Mouse (Mus musculus): Measurements from ENCODE around the gene Eif3b. TPM values are rescaled to one million over a fixed set of nuclear protein-coding genes. Genes with fewer than 3 reads are reported as not detected.
A peak's percentile ranks its signal among the peaks of the same experiment; 100 is the strongest.

Eif3b gene
- 73.5 and 76.0 TPM in 2 replicates for polyA plus RNA-seq (2012; rRNA removed)

GRCm38 (mm10) chr5:140418489-140419441, at the start of gene Eif3b:
TSS of gene Eif3b (plus strand) at chr5:140419328.
- Histone ChIP-seq H3K27me3 (replicated peaks; ENCODE audit: control insufficient read depth, insufficient read depth, low read length) (no peaks in the 10 kb centered on the region), H3K27ac (ENCODE audit: insufficient read depth, low read depth, low read length) (peak within 1 kb of the TSS; percentile 80), H3K36me3 (ENCODE audit: control insufficient read depth, insufficient read depth, low read length) (no peaks in the 10 kb centered on the region), H3K4me1 (ENCODE audit: control insufficient read depth, insufficient read depth, low read length) (peaks cover 11% of the 10 kb centered on the region), H3K4me3 (ENCODE audit: insufficient read depth, low read depth, low read length) (peak within 1 kb of the TSS; percentile 98)
- TF ChIP-seq POLR2A (IDR thresholded peaks at IDR 0.05; ENCODE audit: low read depth, low read length): peak; percentile 59
- 0 out of 2 replicates have a peak, but pooled peaks have one; percentile 0 for TF ChIP-seq CTCF (conservative IDR thresholded peaks at IDR 0.05; ENCODE audit: insufficient read depth, insufficient read length, low read depth, low read length)
- WGBS: under 1% methylated on average over 65 of the region's 65 CpGs
- DNase-seq: peak; percentile 93

- H3K27ac ChIP-seq (ENCODE audit: insufficient read depth, low read depth, low read length): peak overlapping the region; percentile 85
- peaks cover 29% of the 10 kb centered on the region for H3K4me1 ChIP-seq (ENCODE audit: control insufficient read depth, insufficient read depth, low read length)
- DNase-seq: no peak
- H3K4me3 ChIP-seq (ENCODE audit: insufficient read depth, low read depth, low read length): no peak overlapping the region
- TF ChIP-seq CTCF (conservative IDR thresholded peaks at IDR 0.05; ENCODE audit: insufficient read depth, insufficient read length, low read depth, low read length) (no peak), POLR2A (IDR thresholded peaks at IDR 0.05; ENCODE audit: low read depth, low read length) (no peak)
- H3K36me3 ChIP-seq (ENCODE audit: control insufficient read depth, insufficient read depth, low read length): no peaks in the 10 kb centered on the region
- no peaks in the 10 kb centered on the region for H3K27me3 ChIP-seq (replicated peaks; ENCODE audit: control insufficient read depth, insufficient read depth, low read length)
- WGBS: 44% methylated on average over 2 of the region's 2 CpGs
Measured at GRCm38 (mm10) chr5:140369466-140369865, 49.7 kb upstream of the Eif3b start.

- Histone ChIP-seq H3K27ac (ENCODE audit: insufficient read depth, low read depth, low read length) (peak overlapping the region; percentile 85), H3K36me3 (ENCODE audit: control insufficient read depth, insufficient read depth, low read length) (no peaks in the 10 kb centered on the region), H3K4me1 (ENCODE audit: control insufficient read depth, insufficient read depth, low read length) (peaks cover 33% of the 10 kb centered on the region), H3K4me3 (ENCODE audit: insufficient read depth, low read depth, low read length) (no peak overlapping the region), H3K27me3 (replicated peaks; ENCODE audit: control insufficient read depth, insufficient read depth, low read length) (no peaks in the 10 kb centered on the region)
- peak; percentile 80 for DNase-seq
- WGBS: 37% methylated on average over 6 of the region's 6 CpGs
- TF ChIP-seq POLR2A (IDR thresholded peaks at IDR 0.05; ENCODE audit: low read depth, low read length): no peak
- no peak for TF ChIP-seq CTCF (conservative IDR thresholded peaks at IDR 0.05; ENCODE audit: insufficient read depth, insufficient read length, low read depth, low read length)
Measured at GRCm38 (mm10) chr5:140370446-140371254, 48.5 kb upstream of the Eif3b start.

GRCm38 (mm10) chr5:140371671-140372070, 47.5 kb upstream of the Eif3b start:
- TF ChIP-seq POLR2A (IDR thresholded peaks at IDR 0.05; ENCODE audit: low read depth, low read length) (no peak), CTCF (conservative IDR thresholded peaks at IDR 0.05; ENCODE audit: insufficient read depth, insufficient read length, low read depth, low read length) (no peak)
- WGBS: 89% methylated on average over 3 of the region's 3 CpGs
- peak overlapping the region; percentile 24; the same call in 1 of the 2 replicates for H3K27ac ChIP-seq (ENCODE audit: insufficient read depth, low read depth, low read length)
- DNase-seq: no peak
- no peaks in the 10 kb centered on the region for H3K36me3 ChIP-seq (ENCODE audit: control insufficient read depth, insufficient read depth, low read length)
- no peaks in the 10 kb centered on the region for H3K27me3 ChIP-seq (replicated peaks; ENCODE audit: control insufficient read depth, insufficient read depth, low read length)
- peaks cover 35% of the 10 kb centered on the region for H3K4me1 ChIP-seq (ENCODE audit: control insufficient read depth, insufficient read depth, low read length)
- H3K4me3 ChIP-seq (ENCODE audit: insufficient read depth, low read depth, low read length): no peak overlapping the region

- Histone ChIP-seq H3K4me3 (ENCODE audit: insufficient read depth, low read depth, low read length) (no peak overlapping the region), H3K27me3 (replicated peaks; ENCODE audit: control insufficient read depth, insufficient read depth, low read length) (no peaks in the 10 kb centered on the region), H3K36me3 (ENCODE audit: control insufficient read depth, insufficient read depth, low read length) (no peaks in the 10 kb centered on the region), H3K4me1 (ENCODE audit: control insufficient read depth, insufficient read depth, low read length) (peaks cover 45% of the 10 kb centered on the region), H3K27ac (ENCODE audit: insufficient read depth, low read depth, low read length) (no peak overlapping the region)
- no peak for DNase-seq
- WGBS: 76% methylated on average over 2 of the region's 2 CpGs
- TF ChIP-seq CTCF (conservative IDR thresholded peaks at IDR 0.05; ENCODE audit: insufficient read depth, insufficient read length, low read depth, low read length): no peak
- no peak for TF ChIP-seq POLR2A (IDR thresholded peaks at IDR 0.05; ENCODE audit: low read depth, low read length)
Measured at GRCm38 (mm10) chr5:140373711-140374110, 45.4 kb upstream of the Eif3b start.

- no peak overlapping the region for H3K4me3 ChIP-seq (ENCODE audit: insufficient read depth, low read depth, low read length)
- WGBS: 28% methylated on average over 3 of the region's 3 CpGs
- H3K4me1 ChIP-seq (ENCODE audit: control insufficient read depth, insufficient read depth, low read length): peaks cover 46% of the 10 kb centered on the region
- no peak for DNase-seq
- no peaks in the 10 kb centered on the region for H3K36me3 ChIP-seq (ENCODE audit: control insufficient read depth, insufficient read depth, low read length)
- TF ChIP-seq POLR2A (IDR thresholded peaks at IDR 0.05; ENCODE audit: low read depth, low read length): no peak
- TF ChIP-seq CTCF (conservative IDR thresholded peaks at IDR 0.05; ENCODE audit: insufficient read depth, insufficient read length, low read depth, low read length): no peak
- no peaks in the 10 kb centered on the region for H3K27me3 ChIP-seq (replicated peaks; ENCODE audit: control insufficient read depth, insufficient read depth, low read length)
- H3K27ac ChIP-seq (ENCODE audit: insufficient read depth, low read depth, low read length): no peak overlapping the region
Measured at GRCm38 (mm10) chr5:140374226-140374625, 44.9 kb upstream of the Eif3b start.

Data from kidney, adult 2 months (tissue).